Mouse (Mus musculus): ENCODE measurements around the gene Tshb. TPM values are rescaled to one million over a fixed set of nuclear protein-coding genes. Genes with fewer than 3 reads are reported as not detected.

Tshb gene
- polyA plus RNA-seq, 1 experiment from 2014 or later: 0.09 TPM

DNA sequence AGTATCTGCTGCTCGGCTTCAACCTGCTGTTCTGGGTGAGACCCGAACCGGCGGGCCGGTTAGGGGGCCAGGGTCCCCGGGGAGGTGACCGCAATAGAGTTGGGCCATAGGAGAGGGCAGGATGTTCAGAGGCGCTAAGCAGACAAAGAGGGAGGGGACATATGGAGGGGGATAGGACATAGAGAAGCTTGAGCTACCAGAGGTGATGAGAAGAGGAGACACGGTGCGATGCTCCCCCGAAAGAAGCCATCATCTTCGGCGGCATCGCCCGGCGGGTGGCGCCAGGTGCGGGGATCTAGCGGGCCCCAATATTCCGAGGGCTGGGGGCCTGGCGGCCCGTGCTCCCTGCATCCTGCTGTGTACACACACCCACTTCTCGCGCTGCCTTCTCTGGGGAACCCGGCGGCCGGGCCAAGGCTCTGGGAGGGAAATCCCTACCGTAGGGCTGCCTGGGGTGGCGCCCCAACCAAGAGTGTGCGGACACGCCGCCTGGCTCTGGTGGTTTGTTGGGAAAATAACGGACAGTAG is 47.4 kb downstream of the Tshb start:
- DNase-seq (ENCODE audit: low spot score): peak; percentile 53
- Histone ChIP-seq H3K36me3 (no peaks in the 10 kb centered on the region), H3K27me3 (ENCODE audit: low read depth, poor library complexity, severe bottlenecking) (peaks cover 43% of the 10 kb centered on the region), H3K4me1 (peaks cover 28% of the 10 kb centered on the region), H3K4me3 (peak overlapping the region; percentile 81), H3K9me3 (replicated peaks) (no peaks in the 10 kb centered on the region), H3K27ac (replicated peaks) (peak overlapping the region; percentile 88)
- under 1% methylated on average over 33 of the region's 33 CpGs for WGBS

DNA sequence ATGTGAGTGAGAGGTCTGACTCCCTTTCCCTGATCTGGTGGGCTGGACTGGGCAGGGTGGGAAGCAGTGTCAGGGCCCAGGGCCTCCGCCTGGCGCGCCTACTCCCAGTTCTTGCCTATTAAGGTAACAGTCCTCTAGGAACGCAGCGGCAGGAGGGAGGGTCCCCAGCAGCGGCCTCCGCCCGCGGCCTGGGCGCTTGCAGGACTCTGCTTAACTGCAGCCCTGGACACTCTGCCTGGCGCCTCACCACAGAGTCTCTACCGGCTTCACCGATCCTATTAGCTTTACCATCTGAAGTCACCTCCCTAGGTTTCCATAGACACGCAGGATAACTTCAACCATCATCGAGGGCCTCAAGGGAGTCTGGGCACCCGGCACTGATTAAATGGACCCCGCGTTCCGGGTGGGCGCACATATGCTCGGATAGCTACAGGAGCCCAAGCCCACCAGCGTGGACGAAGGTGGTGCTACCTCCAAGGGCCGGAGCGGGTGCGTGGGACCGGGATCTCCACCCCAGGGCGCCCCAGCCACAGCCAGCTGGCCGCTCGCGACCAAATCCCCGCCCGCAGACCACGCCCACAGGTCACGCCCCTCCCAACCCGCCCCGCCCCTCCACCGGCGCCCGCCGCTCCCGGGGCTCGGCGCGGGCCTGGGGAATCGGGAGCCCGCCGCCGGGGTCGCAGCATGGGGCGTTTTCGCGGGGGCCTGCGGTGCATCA is 48.0 kb downstream of the Tshb start, which contains the start of gene Tspan2:
Gene Tspan2 (plus strand): TSS at position 217 of the 718 bp plus-strand sequence.
- DNase-seq (ENCODE audit: low spot score): peak; percentile 80
- peaks cover 28% of the 10 kb centered on the region for H3K4me1 ChIP-seq
- H3K9me3 ChIP-seq (replicated peaks): no peaks in the 10 kb centered on the region
- H3K27ac ChIP-seq (replicated peaks): peak within 1 kb of the TSS; percentile 88
- under 1% methylated on average over 54 of the region's 54 CpGs for WGBS
- peaks cover 43% of the 10 kb centered on the region for H3K27me3 ChIP-seq (ENCODE audit: low read depth, poor library complexity, severe bottlenecking)
- no peaks in the 10 kb centered on the region for H3K36me3 ChIP-seq
- H3K4me3 ChIP-seq: peak within 1 kb of the TSS; percentile 81

DNA sequence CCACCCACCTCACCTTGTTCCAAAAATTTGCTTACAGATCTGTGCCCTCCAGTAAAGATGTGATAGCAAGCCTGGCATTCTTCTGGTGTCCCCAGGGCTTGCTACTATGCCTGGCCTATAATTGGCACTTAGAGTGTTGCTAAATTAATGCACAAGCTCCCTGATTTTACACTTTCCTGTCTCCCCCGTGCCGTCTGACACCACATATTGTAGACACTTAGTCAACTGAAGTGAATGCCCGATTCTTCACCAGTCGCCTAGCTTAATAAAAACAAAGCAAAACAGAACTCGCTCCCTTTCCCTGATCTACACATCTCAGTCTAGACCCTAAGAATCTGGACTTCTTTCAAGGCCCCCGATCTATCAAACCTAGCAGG is 48.6 kb downstream of the Tshb start:
- Histone ChIP-seq H3K27me3 (ENCODE audit: low read depth, poor library complexity, severe bottlenecking) (peaks cover 43% of the 10 kb centered on the region), H3K4me3 (peak overlapping the region; percentile 81), H3K27ac (replicated peaks) (peak overlapping the region; percentile 88), H3K4me1 (peaks cover 28% of the 10 kb centered on the region), H3K36me3 (no peaks in the 10 kb centered on the region), H3K9me3 (replicated peaks) (no peaks in the 10 kb centered on the region)
- no peak for DNase-seq (ENCODE audit: low spot score)
- 45% methylated on average over 6 of the region's 6 CpGs for WGBS

DNA sequence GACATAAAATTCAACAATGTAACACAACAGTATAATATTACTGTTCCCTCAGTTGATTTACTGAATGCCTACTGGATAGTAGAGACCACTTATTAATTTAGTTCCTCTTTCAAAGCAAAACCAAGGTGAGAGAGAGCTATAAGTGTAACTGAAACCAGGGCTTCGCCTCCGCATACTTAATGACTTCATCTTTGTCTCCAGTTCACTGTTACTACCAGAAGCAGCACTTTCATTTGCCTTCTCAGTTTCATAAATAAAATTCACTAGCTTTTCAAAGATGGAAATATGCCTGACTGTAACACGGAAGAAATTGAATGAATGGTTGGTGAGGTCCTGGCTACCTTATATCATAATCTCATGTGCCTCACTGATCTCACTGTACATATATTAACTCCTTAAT is 49.5 kb downstream of the Tshb start:
- 92% methylated on average over 3 of the region's 3 CpGs for WGBS
- H3K36me3 ChIP-seq: no peaks in the 10 kb centered on the region
- no peaks in the 10 kb centered on the region for H3K9me3 ChIP-seq (replicated peaks)
- H3K27ac ChIP-seq (replicated peaks): no peak overlapping the region
- H3K4me3 ChIP-seq: no peak overlapping the region
- H3K4me1 ChIP-seq: peaks cover 28% of the 10 kb centered on the region
- DNase-seq (ENCODE audit: low spot score): no peak
- H3K27me3 ChIP-seq (ENCODE audit: low read depth, poor library complexity, severe bottlenecking): peaks cover 43% of the 10 kb centered on the region

DNA sequence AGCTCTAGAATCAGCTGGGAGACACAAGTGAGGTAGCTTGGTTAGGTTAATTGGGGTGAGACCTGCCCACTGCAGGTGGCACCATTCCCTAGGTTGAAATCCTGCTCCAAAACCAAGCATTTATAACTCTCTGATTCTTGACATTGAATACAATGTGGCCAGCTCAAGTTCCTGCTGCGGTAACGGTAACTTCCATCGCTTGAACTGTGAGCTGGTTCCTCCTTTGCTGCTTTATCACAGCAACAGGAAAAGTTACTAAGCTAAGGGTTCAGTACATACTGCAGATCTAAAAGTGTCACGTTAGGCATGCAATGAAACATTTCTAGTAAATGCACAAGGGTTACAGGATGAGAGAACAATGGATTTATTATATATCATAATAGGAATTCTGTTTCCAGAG is 49.9 kb downstream of the Tshb start:
- no peak overlapping the region for H3K27ac ChIP-seq (replicated peaks)
- no peaks in the 10 kb centered on the region for H3K9me3 ChIP-seq (replicated peaks)
- H3K4me1 ChIP-seq: peaks cover 28% of the 10 kb centered on the region
- peaks cover 43% of the 10 kb centered on the region for H3K27me3 ChIP-seq (ENCODE audit: low read depth, poor library complexity, severe bottlenecking)
- H3K4me3 ChIP-seq: no peak overlapping the region
- 95% methylated on average over 4 of the region's 4 CpGs for WGBS
- no peaks in the 10 kb centered on the region for H3K36me3 ChIP-seq
- DNase-seq (ENCODE audit: low spot score): no peak

DNA sequence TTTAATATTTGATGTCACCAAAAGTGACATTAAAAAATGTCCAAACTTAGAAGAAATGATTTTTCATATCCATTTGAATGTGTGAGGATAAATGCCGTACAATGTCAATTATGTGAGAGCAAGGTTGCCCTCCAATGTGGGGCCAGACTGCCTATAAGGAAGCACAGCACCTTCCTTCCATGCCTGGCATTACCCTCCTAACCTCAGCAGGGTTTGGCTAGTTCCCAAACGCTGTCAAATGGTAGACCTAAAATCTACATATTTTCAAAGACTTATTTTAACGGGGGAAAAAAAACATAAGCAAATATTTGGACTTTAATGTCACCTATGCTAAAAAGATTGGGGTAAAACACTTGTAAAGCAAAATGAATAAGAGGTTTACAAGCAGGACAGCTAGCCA is 51.4 kb downstream of the Tshb start:
- H3K4me3 ChIP-seq: no peak overlapping the region
- 76% methylated on average over 3 of the region's 3 CpGs for WGBS

DNA sequence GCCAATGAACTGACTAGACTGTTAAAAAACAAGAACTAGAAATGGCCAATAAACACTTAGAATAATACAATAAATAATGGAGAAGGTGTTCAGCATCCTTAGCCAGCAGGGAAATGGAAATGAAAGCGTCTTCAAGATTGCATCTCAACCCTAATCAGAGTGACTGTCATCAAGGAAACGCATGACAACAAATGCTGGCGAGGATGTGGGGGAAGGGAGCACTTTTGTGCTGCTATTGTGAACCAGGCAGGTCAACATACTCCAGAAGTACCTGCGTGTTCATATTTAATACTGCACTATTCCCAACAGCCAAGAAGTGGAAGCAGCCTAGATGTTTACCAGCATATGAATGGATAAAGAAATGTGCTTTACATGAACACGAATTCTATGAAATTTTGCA is 53.1 kb downstream of the Tshb start:
- H3K4me1 ChIP-seq: peaks cover 4% of the 10 kb centered on the region
- no peaks in the 10 kb centered on the region for H3K9me3 ChIP-seq (replicated peaks)
- peaks cover 22% of the 10 kb centered on the region for H3K27me3 ChIP-seq (ENCODE audit: low read depth, poor library complexity, severe bottlenecking)
- no peak overlapping the region for H3K4me3 ChIP-seq
- DNase-seq (ENCODE audit: low spot score): no peak
- WGBS: 67% methylated on average over 5 of the region's 5 CpGs
- H3K27ac ChIP-seq (replicated peaks): no peak overlapping the region
- no peaks in the 10 kb centered on the region for H3K36me3 ChIP-seq

More for the DNA sequence above, 51.4 kb downstream of the Tshb start:
- no peak for DNase-seq (ENCODE audit: low spot score)
- Histone ChIP-seq H3K27me3 (ENCODE audit: low read depth, poor library complexity, severe bottlenecking) (peaks cover 32% of the 10 kb centered on the region), H3K9me3 (replicated peaks) (no peaks in the 10 kb centered on the region), H3K36me3 (no peaks in the 10 kb centered on the region), H3K27ac (replicated peaks) (no peak overlapping the region), H3K4me1 (peaks cover 20% of the 10 kb centered on the region)

Other genes starting within 250 kb of the Tshb start
- 9.0 and 10.5 TPM in 2 replicates for gene Tspan2, start 48.2 kb downstream of the Tshb start, polyA plus RNA-seq (2016; fragmentation: Nextera tagmentation; extraction: Ambion mirVana)
- gene Sycp1, start 153.4 kb upstream of the Tshb start, polyA plus RNA-seq (2016; fragmentation: Nextera tagmentation; extraction: Ambion mirVana): not detected in 2 replicates
- gene Nr1h5, start 181.4 kb upstream of the Tshb start, polyA plus RNA-seq (2016; fragmentation: Nextera tagmentation; extraction: Ambion mirVana): 0.05 and 0.24 TPM in 2 replicates
- gene Sike1, start 213.0 kb upstream of the Tshb start, polyA plus RNA-seq (2016; fragmentation: Nextera tagmentation; extraction: Ambion mirVana): 81.3 and 92.9 TPM in 2 replicates
- 448 and 507 TPM in 2 replicates for gene Csde1, start 237.7 kb upstream of the Tshb start, polyA plus RNA-seq (2016; fragmentation: Nextera tagmentation; extraction: Ambion mirVana)

Measured in midbrain, embryonic 10.5 days (tissue).